Mouse (Mus musculus): ENCODE measurements around the gene Spag9. TPM values are rescaled to one million over a fixed set of nuclear protein-coding genes. Genes with fewer than 3 reads are reported as not detected.

Spag9 gene
- polyA plus RNA-seq, 1 experiment from 2014 or later: 87.4 TPM

DNA sequence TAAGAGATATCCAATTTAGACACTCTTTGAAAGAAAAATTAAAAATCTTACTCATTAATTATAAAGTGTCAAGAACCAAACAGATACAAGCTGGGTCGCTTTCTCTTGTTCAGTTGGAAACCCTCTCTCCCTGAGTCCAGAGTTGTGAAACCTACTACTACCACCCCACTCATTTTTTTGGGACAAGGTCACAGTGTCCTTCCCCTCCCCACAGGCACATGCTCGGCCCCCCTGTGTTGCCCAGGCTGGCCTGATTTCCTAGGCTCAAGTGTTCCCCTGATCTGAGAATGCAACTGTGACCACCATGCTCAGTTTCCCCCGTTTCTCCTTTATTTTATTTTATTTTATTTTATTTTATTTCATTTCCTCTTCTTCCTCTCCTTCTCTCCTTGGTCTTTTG lies 158.3 kb downstream of the Spag9 start:
- ATAC-seq (no peak), DNase-seq (ENCODE audit: low spot score) (no peak)
- Histone ChIP-seq H3K27me3 (replicated peaks; ENCODE audit: insufficient read depth, low read length) (no peaks in the 10 kb centered on the region), H3K9ac (replicated peaks; ENCODE audit: low read depth) (no peak overlapping the region), H3K4me1 (ENCODE audit: insufficient read depth, low read depth, low read length) (peaks cover 3% of the 10 kb centered on the region; the same call in 1 of the 2 replicates), H3K4me2 (replicated peaks; ENCODE audit: low read depth, low read length) (no peak overlapping the region), H3K9me3 (ENCODE audit: low read length) (no peaks in the 10 kb centered on the region), H3K27ac (ENCODE audit: low read length) (no peak overlapping the region), H3K36me3 (ENCODE audit: insufficient read depth, low read length) (no peaks in the 10 kb centered on the region), H3K4me3 (ENCODE audit: low read depth, low read length) (no peak overlapping the region)
- 79% methylated on average over 3 of the region's 3 CpGs for WGBS
- TF ChIP-seq EP300 (IDR thresholded peaks at IDR 0.05) (no peak), CTCF (IDR thresholded peaks at IDR 0.05) (no peak)

DNA sequence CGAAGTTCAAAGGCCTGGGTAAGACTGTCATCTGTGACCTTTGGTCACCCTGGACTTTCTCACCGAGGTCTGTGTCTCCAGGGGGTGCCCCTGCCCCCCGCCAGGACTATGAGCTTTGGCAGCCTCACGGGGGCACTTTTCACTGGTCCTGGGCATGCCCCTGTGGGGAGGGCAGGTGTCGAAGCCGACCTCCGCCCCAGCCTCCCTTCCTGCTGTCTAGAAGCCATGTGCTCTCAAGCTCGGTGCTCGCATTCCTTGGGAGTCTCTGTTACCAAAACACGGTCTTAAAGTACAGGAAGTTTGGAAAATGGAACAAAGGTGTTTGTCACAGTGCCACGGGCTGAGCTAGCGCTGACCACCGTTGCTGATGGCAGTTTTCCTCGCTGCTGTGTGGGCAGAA lies 162.6 kb downstream of the Spag9 start:
- no peaks in the 10 kb centered on the region for H3K27me3 ChIP-seq (replicated peaks; ENCODE audit: insufficient read depth, low read length)
- TF ChIP-seq EP300 (IDR thresholded peaks at IDR 0.05): no peak
- no peak for TF ChIP-seq CTCF (IDR thresholded peaks at IDR 0.05)
- peaks cover 5% of the 10 kb centered on the region; the same call in 1 of the 2 replicates for H3K4me1 ChIP-seq (ENCODE audit: insufficient read depth, low read depth, low read length)
- no peak overlapping the region for H3K9ac ChIP-seq (replicated peaks; ENCODE audit: low read depth)
- ATAC-seq (no peak), DNase-seq (ENCODE audit: low spot score) (peak; percentile 39)
- no peak overlapping the region for H3K4me3 ChIP-seq (ENCODE audit: low read depth, low read length)
- H3K36me3 ChIP-seq (ENCODE audit: insufficient read depth, low read length): no peaks in the 10 kb centered on the region
- 29% methylated on average over 14 of the region's 14 CpGs for WGBS
- H3K4me2 ChIP-seq (replicated peaks; ENCODE audit: low read depth, low read length): no peak overlapping the region
- no peaks in the 10 kb centered on the region for H3K9me3 ChIP-seq (ENCODE audit: low read length)
- no peak overlapping the region for H3K27ac ChIP-seq (ENCODE audit: low read length)

GRCm38 (mm10) chr11:94159066-94159880 lies 163.4 kb downstream of the Spag9 start:
- Histone ChIP-seq H3K9ac (replicated peaks; ENCODE audit: low read depth) (no peak overlapping the region; the same call in 1 of the 2 replicates), H3K4me3 (ENCODE audit: low read depth, low read length) (no peak overlapping the region), H3K27me3 (replicated peaks; ENCODE audit: insufficient read depth, low read length) (no peaks in the 10 kb centered on the region), H3K27ac (ENCODE audit: low read length) (0 out of 2 replicates have a peak overlapping the region, but pooled peaks have one; percentile 43), H3K4me1 (ENCODE audit: insufficient read depth, low read depth, low read length) (peaks cover 5% of the 10 kb centered on the region; the same call in 1 of the 2 replicates), H3K4me2 (replicated peaks; ENCODE audit: low read depth, low read length) (no peak overlapping the region), H3K9me3 (ENCODE audit: low read length) (no peaks in the 10 kb centered on the region), H3K36me3 (ENCODE audit: insufficient read depth, low read length) (no peaks in the 10 kb centered on the region)
- DNase-seq (ENCODE audit: low spot score) (peak; percentile 65), ATAC-seq (peak; percentile 28)
- TF ChIP-seq EP300 (IDR thresholded peaks at IDR 0.05) (no peak), CTCF (IDR thresholded peaks at IDR 0.05) (no peak)
- 61% methylated on average over 14 of the region's 14 CpGs for WGBS

DNA sequence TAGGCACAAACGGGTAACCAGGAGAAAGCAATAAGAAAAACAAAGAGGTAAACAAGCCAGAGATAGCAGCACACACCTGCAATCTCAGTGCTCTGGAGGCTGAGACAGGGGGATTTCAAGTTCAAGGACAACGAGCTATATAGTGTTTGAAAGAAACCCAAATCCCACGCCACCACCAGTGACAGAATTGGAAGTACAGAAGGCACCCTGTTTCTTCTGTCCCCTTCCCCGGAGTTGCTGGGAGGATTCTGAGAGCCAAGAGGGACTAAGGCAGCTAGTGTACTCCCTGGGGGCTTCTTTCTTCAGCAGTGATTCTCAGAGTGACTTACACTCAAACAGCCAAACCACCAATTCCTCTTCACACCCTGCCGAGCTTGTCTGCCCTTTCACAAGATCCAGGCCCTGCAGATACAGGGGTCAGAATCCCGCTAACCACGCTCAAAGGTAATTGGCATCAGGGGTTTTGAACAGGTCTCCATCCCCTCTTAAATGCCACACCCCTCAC lies 164.1 kb downstream of the Spag9 start:
- H3K9ac ChIP-seq (replicated peaks; ENCODE audit: low read depth): no peak overlapping the region; the same call in 1 of the 2 replicates
- H3K4me1 ChIP-seq (ENCODE audit: insufficient read depth, low read depth, low read length): peaks cover 5% of the 10 kb centered on the region; the same call in 1 of the 2 replicates
- DNase-seq (ENCODE audit: low spot score): no peak
- H3K9me3 ChIP-seq (ENCODE audit: low read length): no peaks in the 10 kb centered on the region
- no peak overlapping the region for H3K4me2 ChIP-seq (replicated peaks; ENCODE audit: low read depth, low read length)
- ATAC-seq: no peak
- no peaks in the 10 kb centered on the region for H3K27me3 ChIP-seq (replicated peaks; ENCODE audit: insufficient read depth, low read length)
- H3K36me3 ChIP-seq (ENCODE audit: insufficient read depth, low read length): no peaks in the 10 kb centered on the region
- no peak for TF ChIP-seq EP300 (IDR thresholded peaks at IDR 0.05)
- TF ChIP-seq CTCF (IDR thresholded peaks at IDR 0.05): no peak
- 57% methylated on average over 7 of the region's 7 CpGs for WGBS
- no peak overlapping the region for H3K4me3 ChIP-seq (ENCODE audit: low read depth, low read length)
- 0 out of 2 replicates have a peak overlapping the region, but pooled peaks have one; percentile 43 for H3K27ac ChIP-seq (ENCODE audit: low read length)

GRCm38 (mm10) chr11:94160443-94161266 lies 164.8 kb downstream of the Spag9 start:
- DNase-seq (ENCODE audit: low spot score) (peak; percentile 97), ATAC-seq (peak; percentile 90)
- Histone ChIP-seq H3K9ac (replicated peaks; ENCODE audit: low read depth) (no peak overlapping the region), H3K4me1 (ENCODE audit: insufficient read depth, low read depth, low read length) (peaks cover 5% of the 10 kb centered on the region; the same call in 1 of the 2 replicates), H3K4me3 (ENCODE audit: low read depth, low read length) (no peak overlapping the region), H3K27ac (ENCODE audit: low read length) (peak overlapping the region; percentile 71), H3K9me3 (ENCODE audit: low read length) (no peaks in the 10 kb centered on the region), H3K36me3 (ENCODE audit: insufficient read depth, low read length) (no peaks in the 10 kb centered on the region), H3K27me3 (replicated peaks; ENCODE audit: insufficient read depth, low read length) (no peaks in the 10 kb centered on the region), H3K4me2 (replicated peaks; ENCODE audit: low read depth, low read length) (peak overlapping the region; percentile 36)
- TF ChIP-seq EP300 (IDR thresholded peaks at IDR 0.05): no peak
- TF ChIP-seq CTCF (IDR thresholded peaks at IDR 0.05): no peak
- WGBS: 15% methylated on average over 22 of the region's 23 CpGs

- H3K4me3 ChIP-seq (ENCODE audit: low read depth, low read length): no peak overlapping the region
- ATAC-seq: peak; percentile 67
- WGBS: 34% methylated on average over 9 of the region's 9 CpGs
Measured at GRCm38 (mm10) chr11:94161267-94161646, 165.4 kb downstream of the Spag9 start.

More at GRCm38 (mm10) chr11:94161267-94161646, 165.4 kb downstream of the Spag9 start:
- Histone ChIP-seq H3K9me3 (ENCODE audit: low read length) (no peaks in the 10 kb centered on the region), H3K4me1 (ENCODE audit: insufficient read depth, low read depth, low read length) (peaks cover 5% of the 10 kb centered on the region; the same call in 1 of the 2 replicates), H3K27ac (ENCODE audit: low read length) (peak overlapping the region; percentile 71), H3K36me3 (ENCODE audit: insufficient read depth, low read length) (no peaks in the 10 kb centered on the region), H3K4me2 (replicated peaks; ENCODE audit: low read depth, low read length) (peak overlapping the region; percentile 36; the same call in 1 of the 2 replicates), H3K27me3 (replicated peaks; ENCODE audit: insufficient read depth, low read length) (no peaks in the 10 kb centered on the region), H3K9ac (replicated peaks; ENCODE audit: low read depth) (no peak overlapping the region)
- DNase-seq (ENCODE audit: low spot score): peak; percentile 86
- TF ChIP-seq CTCF (IDR thresholded peaks at IDR 0.05): no peak
- TF ChIP-seq EP300 (IDR thresholded peaks at IDR 0.05): peak; percentile 41; the same call in 1 of the 2 replicates
